Comparison of ENCODE assay signal across 9 mouse cellular contexts in the genomic region with DNA sequence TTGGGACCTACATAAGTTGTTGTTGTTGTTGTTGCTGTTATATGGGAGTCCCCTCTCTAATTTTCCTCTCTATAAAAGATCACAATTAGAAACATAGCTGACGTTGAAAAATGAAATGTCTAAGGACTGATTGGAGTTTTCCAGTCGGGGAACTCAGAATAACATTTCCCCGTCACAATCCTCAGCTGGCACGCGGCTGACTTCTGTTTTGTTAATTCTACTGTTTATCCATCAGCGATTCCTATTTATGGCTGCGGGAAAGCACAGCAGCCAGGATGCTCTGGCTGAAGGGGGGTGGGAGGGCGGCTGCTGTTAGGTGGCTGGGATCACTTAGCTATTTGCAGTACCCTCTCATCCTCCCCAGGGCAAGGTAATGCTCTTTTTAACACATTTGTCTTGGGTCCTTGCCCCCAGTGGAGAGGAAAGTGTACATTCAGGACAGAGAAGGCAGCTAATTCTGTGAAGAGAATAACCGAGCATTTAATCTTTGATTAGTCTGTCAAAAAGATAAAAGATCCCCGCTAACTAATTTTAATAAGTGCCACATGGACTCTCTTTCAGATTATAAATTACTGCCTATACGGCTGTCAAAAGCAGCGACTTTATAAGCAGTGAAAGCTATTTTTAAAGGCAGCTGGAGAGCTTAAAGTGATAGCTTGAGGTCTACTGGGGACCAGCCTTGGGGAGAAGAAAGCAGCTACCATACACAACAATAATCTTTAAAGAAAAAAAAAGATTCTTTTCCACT. TPM values are rescaled to one million over a fixed set of nuclear protein-coding genes. Genes with fewer than 3 reads are reported as not detected.
DNase-seq lines count a peak whose midpoint lies in the region; ATAC-seq and TF ChIP-seq lines count a peak whose summit lies in the region.
"Had no signal": no experiment of that assay in that cellular context is flagged by ENCODE, and none has a peak within 500 bp of the region (broad histone marks: within the 10 kb centered on the region; RNA-seq: fewer than 3 reads in every experiment).

No protein-coding gene starts in this region.

- no peak for TF ChIP-seq CTCF in heart, adult 2 months (IDR thresholded peaks at IDR 0.05)
- no peak for TF ChIP-seq CTCF in gastrocnemius, adult 2 months (IDR thresholded peaks at IDR 0.05)
- no peak for TF ChIP-seq CTCF in thymus, adult 2 months (IDR thresholded peaks at IDR 0.05; ENCODE audit: borderline replicate concordance, control insufficient read depth, extremely low read depth, insufficient read depth, low read length, poor library complexity)

- H3K27ac ChIP-seq in heart, embryonic 12.5 days (ENCODE audit: poor library complexity, severe bottlenecking): no peak overlapping the region
- no peak overlapping the region for H3K27ac ChIP-seq in heart, adult 2 months
- H3K27ac ChIP-seq in limb, embryonic 10.5 days: no peak overlapping the region
- peak overlapping the region; percentile 86 for H3K27ac ChIP-seq in neural tube, embryonic 14.5 days (ENCODE audit: low read depth, low read length)
- H3K27ac ChIP-seq in gastrocnemius, adult 2 months: no peak overlapping the region
- no peak overlapping the region for H3K27ac ChIP-seq in thymus, adult 2 months (ENCODE audit: control insufficient read depth, insufficient read depth, low read length)

- no peak for TF ChIP-seq EP300 in heart, adult 2 months (IDR thresholded peaks at IDR 0.05; ENCODE audit: insufficient read depth, low read depth, low read length)

- no peak for ATAC-seq in heart, embryonic 12.5 days (ENCODE audit: insufficient number of reproducible peaks, low FRiP score)
- 0 out of 2 replicates have a peak, but pooled peaks have one; percentile 20 for ATAC-seq in neural tube, embryonic 14.5 days (ENCODE audit: low read depth)

- TF ChIP-seq POLR2A in heart, adult 2 months (IDR thresholded peaks at IDR 0.05; ENCODE audit: insufficient read depth, low read depth, low read length): no peak
- TF ChIP-seq POLR2A in thymus, adult 2 months (IDR thresholded peaks at IDR 0.05; ENCODE audit: control insufficient read depth, extremely low read depth, insufficient read depth, low read length, poor library complexity): no peak

- WGBS in heart, embryonic 12.5 days: 41% methylated on average over 12 of the region's 12 CpGs
- 29% methylated on average over 12 of the region's 12 CpGs for WGBS in heart, adult 2 months
- 36% methylated on average over 12 of the region's 12 CpGs for WGBS in limb, embryonic 10.5 days
- 12% methylated on average over 12 of the region's 12 CpGs for WGBS in neural tube, embryonic 14.5 days
- WGBS in thymus, adult 2 months: 72% methylated on average over 12 of the region's 12 CpGs

- H3K4me3 ChIP-seq in heart, embryonic 12.5 days: no peak overlapping the region
- no peak overlapping the region for H3K4me3 ChIP-seq in heart, adult 2 months
- H3K4me3 ChIP-seq in limb, embryonic 10.5 days: peak overlapping the region; percentile 25; the same call in 1 of the 2 replicates
- no peak overlapping the region for H3K4me3 ChIP-seq in neural tube, embryonic 14.5 days (ENCODE audit: low read depth, low read length)
- no peak overlapping the region for H3K4me3 ChIP-seq in gastrocnemius, adult 2 months
- H3K4me3 ChIP-seq in thymus, adult 2 months (ENCODE audit: control insufficient read depth, insufficient read depth, low read length): no peak overlapping the region

- peak overlapping the region; percentile 46 for H3K4me2 ChIP-seq in heart, embryonic 12.5 days
- peak overlapping the region; percentile 26 for H3K4me2 ChIP-seq in neural tube, embryonic 14.5 days (ENCODE audit: low read depth, low read length)

- H3K9ac ChIP-seq in heart, embryonic 12.5 days: no peak overlapping the region
- no peak overlapping the region for H3K9ac ChIP-seq in heart, adult 2 months (ENCODE audit: low read depth, low read length)
- H3K9ac ChIP-seq in neural tube, embryonic 14.5 days (replicated peaks; ENCODE audit: low read depth, low read length): no peak overlapping the region

- H3K4me1 ChIP-seq in heart, embryonic 12.5 days (replicated peaks): peaks cover 13% of the 10 kb centered on the region
- H3K4me1 ChIP-seq in heart, adult 2 months (ENCODE audit: control insufficient read depth, insufficient read depth, low read length): no peaks in the 10 kb centered on the region
- H3K4me1 ChIP-seq in limb, embryonic 10.5 days: peaks cover 19% of the 10 kb centered on the region
- H3K4me1 ChIP-seq in neural tube, embryonic 14.5 days (ENCODE audit: control insufficient read depth, insufficient read depth, low read length): peaks cover 17% of the 10 kb centered on the region
- H3K4me1 ChIP-seq in thymus, adult 2 months (replicated peaks; ENCODE audit: control insufficient read depth, insufficient read depth, low read length): no peaks in the 10 kb centered on the region; the same call in 1 of the 2 replicates

- 0 out of 2 replicates have a peak, but pooled peaks cover 3% of the 10 kb centered on the region for H3K9me3 ChIP-seq in heart, embryonic 12.5 days (replicated peaks)
- H3K9me3 ChIP-seq in limb, embryonic 10.5 days (replicated peaks): no peaks in the 10 kb centered on the region
- no peaks in the 10 kb centered on the region for H3K9me3 ChIP-seq in neural tube, embryonic 14.5 days (ENCODE audit: control insufficient read depth, low read length)

- peaks cover 12% of the 10 kb centered on the region; the same call in 1 of the 2 replicates for H3K27me3 ChIP-seq in heart, embryonic 12.5 days (replicated peaks)
- H3K27me3 ChIP-seq in heart, adult 2 months (ENCODE audit: control insufficient read depth, insufficient read depth, low read length): no peaks in the 10 kb centered on the region
- no peaks in the 10 kb centered on the region for H3K27me3 ChIP-seq in limb, embryonic 10.5 days (ENCODE audit: low read depth, poor library complexity, severe bottlenecking)
- H3K27me3 ChIP-seq in neural tube, embryonic 14.5 days (ENCODE audit: control insufficient read depth, insufficient read depth, low read length): no peaks in the 10 kb centered on the region
- no peaks in the 10 kb centered on the region for H3K27me3 ChIP-seq in thymus, adult 2 months (ENCODE audit: control insufficient read depth, insufficient read depth, low read length)

- no peaks in the 10 kb centered on the region for H3K36me3 ChIP-seq in heart, embryonic 12.5 days
- H3K36me3 ChIP-seq in heart, adult 2 months (ENCODE audit: control insufficient read depth, insufficient read depth, low read length): no peaks in the 10 kb centered on the region
- no peaks in the 10 kb centered on the region for H3K36me3 ChIP-seq in limb, embryonic 10.5 days
- H3K36me3 ChIP-seq in neural tube, embryonic 14.5 days (ENCODE audit: control insufficient read depth, insufficient read depth, low read length): no peaks in the 10 kb centered on the region
- no peaks in the 10 kb centered on the region for H3K36me3 ChIP-seq in thymus, adult 2 months (ENCODE audit: control insufficient read depth, insufficient read depth, low read length)

- intact Hi-C loops in heart, adult 2 months (cut with DNase I): no loop called here
- intact Hi-C loops in gastrocnemius, adult 2 months (cut with DNase I): no loop called here

- H3K79me2 ChIP-seq in heart, adult 2 months (replicated peaks; ENCODE audit: control insufficient read depth, insufficient read depth, low read length): no peaks in the 10 kb centered on the region

- DNase-seq in heart, adult 2 months: no peak
- DNase-seq in lung, postnatal 10 days: peak; percentile 25
- DNase-seq in lung, postnatal 36 days: no peak
- DNase-seq in limb, embryonic 10.5 days (ENCODE audit: low spot score): no peak
- DNase-seq in gastrocnemius, adult 2 months: no peak
- no peak for DNase-seq in thymus, adult 2 months
- DNase-seq: adrenal gland, postnatal 10 days had no signal

RNA-seq across cellular contexts. Expression of a gene that starts 50.9 kb away (rescaled TPM):
- 26.0 and 26.9 TPM in 2 replicates for polyA plus RNA-seq in heart, embryonic 12.5 days (2016; fragmentation: Nextera tagmentation; extraction: Ambion mirVana)
- 1 to 10 TPM; 8.4 to 8.8 TPM for total RNA-seq in heart, adult 2 months (2021)
- 12.6 and 13.3 TPM in 2 replicates for polyA plus RNA-seq in heart, adult 2 months (2012; rRNA removed)
- polyA plus RNA-seq in limb, embryonic 10.5 days (2016; fragmentation: Nextera tagmentation; extraction: Ambion mirVana): 62.9 and 75.2 TPM in 2 replicates
- polyA plus RNA-seq in neural tube, embryonic 14.5 days (2014; fragmentation: Nextera tagmentation; extraction: Ambion mirVana): 46.0 and 49.9 TPM in 2 replicates
- total RNA-seq in gastrocnemius, adult 2 months (2021): 1 to 10 TPM; 6.7 to 9.0 TPM
- polyA plus RNA-seq in thymus, adult 2 months (2012; rRNA removed): 34.2 and 46.3 TPM in 2 replicates

RNA-seq across cellular contexts. Expression of a gene that starts 51.2 kb away (rescaled TPM):
- 112 and 117 TPM in 2 replicates for polyA plus RNA-seq in heart, embryonic 12.5 days (2016; fragmentation: Nextera tagmentation; extraction: Ambion mirVana)
- total RNA-seq in heart, adult 2 months (2021): 10 to 100 TPM; 57.1 to 57.3 TPM
- 44.1 and 69.7 TPM in 2 replicates for polyA plus RNA-seq in heart, adult 2 months (2012; rRNA removed)
- polyA plus RNA-seq in limb, embryonic 10.5 days (2016; fragmentation: Nextera tagmentation; extraction: Ambion mirVana): 210 and 253 TPM in 2 replicates
- polyA plus RNA-seq in neural tube, embryonic 14.5 days (2014; fragmentation: Nextera tagmentation; extraction: Ambion mirVana): 208 and 236 TPM in 2 replicates
- 10 to 100 TPM; 74.8 to 77.5 TPM for total RNA-seq in gastrocnemius, adult 2 months (2021)
- 142 and 148 TPM in 2 replicates for polyA plus RNA-seq in thymus, adult 2 months (2012; rRNA removed)
